Mouse (Mus musculus) frontal cortex, postnatal 25 days (tissue): ENCODE results near the gene Dclk3.
A peak's percentile ranks its signal among the peaks of the same experiment; 100 is the strongest.

Experiments used
- DNase-seq, 2 experiments: peaks; one replicate each; pipeline ENCODE4 v3.0.0; 2022; ENCODE audit warnings: low spot score in 2 of 2

The Dclk3 gene

GRCm38 (mm10) chr9:111439836-111440201 is 938 bp downstream of the Dclk3 start:
- peak in 1 of 2 experiments; percentile 41 for DNase-seq

GRCm38 (mm10) chr9:111440446-111440845 is 1.6 kb downstream of the Dclk3 start:
- DNase-seq, result no peak

GRCm38 (mm10) chr9:111441151-111441550 is 2.3 kb downstream of the Dclk3 start:
- DNase-seq, result no peak

DNA sequence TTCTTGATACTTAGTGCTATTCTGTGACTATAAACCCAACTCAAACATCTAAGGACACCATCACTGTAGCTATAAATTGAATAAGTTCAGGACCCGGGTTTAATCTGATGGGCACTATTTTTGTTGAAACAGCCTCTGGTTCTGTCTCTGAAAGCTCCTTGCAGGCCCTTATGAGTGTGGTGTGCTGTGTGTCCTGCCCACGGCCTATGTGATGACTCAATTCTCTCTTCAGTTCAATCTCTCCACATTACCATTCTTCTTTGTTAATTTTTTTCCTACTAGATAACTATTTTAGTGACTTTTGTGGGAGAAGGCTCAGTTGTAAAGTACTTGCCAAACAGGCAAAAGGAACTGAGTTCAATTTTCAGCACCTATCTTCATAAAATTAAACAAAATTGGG is 7.3 kb downstream of the Dclk3 start:
- no peak for DNase-seq

DNA sequence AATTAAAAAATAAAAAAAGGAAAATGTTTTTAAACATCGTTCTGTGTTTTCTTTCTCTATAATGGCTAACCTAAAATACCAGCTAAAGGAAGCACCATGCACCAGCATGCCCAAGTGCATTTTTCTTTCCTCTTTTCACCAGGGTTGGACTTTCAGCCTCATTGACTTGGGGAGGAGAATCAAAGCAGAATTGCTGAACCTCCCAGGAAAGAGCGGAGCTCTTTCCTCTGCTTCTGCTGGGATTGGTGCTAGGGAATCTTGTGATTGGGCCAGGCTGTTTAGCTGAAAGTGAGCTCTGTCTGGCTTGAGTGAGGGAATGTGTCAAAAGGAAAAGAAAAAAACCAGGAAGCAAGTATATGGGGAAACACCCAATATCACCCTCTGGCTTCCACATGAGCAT is 10.1 kb downstream of the Dclk3 start:
- no peak for DNase-seq

GRCm38 (mm10) chr9:111449880-111450279 is 11.0 kb downstream of the Dclk3 start:
- no peak for DNase-seq

- DNase-seq, result no peak
Measured at GRCm38 (mm10) chr9:111450853-111451404, 12.0 kb downstream of the Dclk3 start.

DNA sequence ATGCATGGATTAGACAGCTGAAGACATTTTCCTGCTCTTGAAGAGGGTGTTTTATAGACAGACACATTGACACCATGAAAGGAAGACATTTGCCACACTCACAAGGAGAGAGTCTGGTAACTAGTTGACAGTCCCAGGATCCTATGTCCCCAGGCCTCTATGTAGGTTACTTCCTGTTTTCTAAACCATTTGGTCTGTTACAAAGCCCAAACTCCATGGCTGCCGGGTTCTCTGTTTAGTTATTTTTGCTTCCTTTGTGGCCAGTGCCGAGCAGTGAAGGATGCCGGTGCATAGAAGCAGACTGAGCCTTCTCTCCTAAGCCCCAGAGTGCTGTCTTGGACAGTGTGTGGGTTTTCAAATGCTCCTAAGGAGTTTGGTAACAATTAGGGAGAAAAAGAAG is 15.0 kb downstream of the Dclk3 start:
- DNase-seq, result no peak

DNA sequence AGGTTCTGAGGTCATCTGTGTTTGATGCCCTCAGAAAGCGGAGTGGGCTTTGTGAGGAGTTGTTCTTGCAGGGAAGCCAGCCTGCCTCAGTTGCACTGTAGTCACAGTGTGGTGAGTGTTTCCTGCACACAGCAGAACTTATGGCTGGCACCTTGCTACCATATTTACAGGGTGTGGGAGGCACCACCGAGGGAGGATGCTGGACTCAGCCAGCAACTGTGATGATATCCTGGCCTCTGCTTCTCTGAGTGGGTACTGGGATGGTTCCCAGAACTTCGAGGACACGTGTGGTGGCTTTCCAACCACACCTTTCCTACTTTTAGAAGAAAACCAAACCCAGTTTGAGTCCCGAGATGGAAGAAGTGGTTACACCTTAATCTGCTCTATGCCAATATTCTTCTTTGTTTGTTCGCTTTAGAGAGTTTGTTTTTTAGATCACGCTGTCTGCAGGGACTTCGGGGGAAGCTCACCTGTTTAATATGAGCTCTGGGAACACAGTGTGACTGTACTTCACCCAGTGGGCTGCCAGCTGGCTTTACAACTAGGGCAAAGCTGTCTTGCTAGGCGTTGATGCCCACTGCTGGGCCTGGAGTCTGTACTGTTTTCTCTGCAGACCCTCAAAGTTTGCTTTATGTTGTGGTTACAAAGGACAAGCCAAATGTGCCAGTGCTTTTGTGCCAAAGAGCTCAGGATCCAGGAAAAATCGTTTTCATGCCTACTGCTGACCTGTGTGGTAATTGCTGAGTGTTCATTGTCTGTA is 18.5 kb downstream of the Dclk3 start:
- DNase-seq, result no peak

DNA sequence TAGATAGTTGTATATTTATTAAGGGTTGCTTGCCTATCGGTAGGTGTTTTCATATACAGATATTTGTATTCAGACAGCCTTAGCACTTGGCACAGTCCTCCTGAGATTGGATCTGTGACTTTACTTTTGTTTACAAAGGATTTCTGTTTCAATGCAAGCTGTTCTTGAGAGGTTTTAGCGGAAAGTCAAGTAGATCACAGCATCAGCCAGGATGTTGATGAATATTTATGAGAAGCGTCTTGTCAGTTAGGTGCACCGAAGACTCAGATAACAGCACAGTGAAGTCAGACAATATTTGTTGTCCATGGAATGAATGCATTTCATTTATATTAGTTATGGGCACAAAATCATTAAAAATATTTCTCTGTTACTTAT is 19.0 kb downstream of the Dclk3 start:
- no peak for DNase-seq

GRCm38 (mm10) chr9:111459466-111459865 is 20.6 kb downstream of the Dclk3 start:
- no peak for DNase-seq

- DNase-seq, result no peak
Measured at GRCm38 (mm10) chr9:111460201-111460814, 21.4 kb downstream of the Dclk3 start.

DNA sequence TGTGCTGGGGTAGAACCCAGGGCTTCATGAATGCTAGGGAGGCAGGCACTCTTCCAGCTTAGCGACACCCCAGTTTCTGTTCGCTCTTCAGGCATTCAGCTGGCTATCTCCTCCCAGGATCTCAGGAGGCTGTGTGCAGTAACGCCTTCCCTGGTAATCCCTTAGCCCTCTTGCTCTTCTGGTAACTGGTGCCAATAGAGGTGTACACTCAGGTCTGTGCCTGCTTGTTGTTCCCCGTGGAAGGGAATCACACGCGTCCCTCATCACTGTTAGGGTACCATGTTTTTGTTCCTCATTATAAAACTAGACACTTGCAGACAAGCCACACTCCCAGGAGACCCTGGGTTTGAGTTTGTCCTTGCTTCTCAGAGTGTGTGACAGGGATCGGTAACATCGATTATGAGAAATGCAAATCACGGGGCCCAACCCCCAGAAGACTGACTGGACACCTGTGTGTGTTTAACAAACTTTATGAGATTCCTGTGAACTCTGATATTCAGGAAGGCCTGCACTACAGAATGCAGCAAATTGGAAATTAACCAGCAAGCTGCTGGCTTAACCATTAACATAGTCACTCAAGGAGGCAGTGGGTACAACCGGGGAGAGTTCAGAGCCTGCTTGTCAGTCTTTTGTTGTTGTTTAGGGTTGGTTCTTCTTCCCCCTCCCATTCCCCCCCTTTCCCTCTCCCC is 22.7 kb downstream of the Dclk3 start:
- DNase-seq, result no peak

DNA sequence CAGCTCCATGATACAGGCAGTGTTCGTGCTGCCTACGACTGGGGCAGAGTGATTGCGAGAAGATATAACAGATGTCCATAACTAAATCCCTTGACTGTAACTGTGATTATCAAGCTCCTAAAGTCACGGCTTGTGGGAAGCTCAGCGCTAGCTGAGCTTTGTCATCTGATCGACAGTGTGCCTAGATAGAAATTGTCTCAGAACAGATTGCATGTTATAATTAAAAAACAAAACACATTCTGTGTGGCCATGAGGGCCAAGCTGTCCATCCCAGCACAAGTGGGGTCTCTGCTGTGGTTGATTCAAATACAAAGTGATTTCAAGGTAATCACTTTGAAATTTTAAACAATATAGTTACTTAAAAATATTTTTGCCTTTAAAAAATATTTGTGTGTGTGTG is 26.8 kb downstream of the Dclk3 start:
- no peak for DNase-seq

- DNase-seq, result no peak
Measured at GRCm38 (mm10) chr9:111473686-111474457, 35.0 kb downstream of the Dclk3 start.

- no peak for DNase-seq
Measured at GRCm38 (mm10) chr9:111474458-111474745, 35.5 kb downstream of the Dclk3 start.

GRCm38 (mm10) chr9:111475281-111475680 is 36.4 kb downstream of the Dclk3 start:
- no peak for DNase-seq

DNA sequence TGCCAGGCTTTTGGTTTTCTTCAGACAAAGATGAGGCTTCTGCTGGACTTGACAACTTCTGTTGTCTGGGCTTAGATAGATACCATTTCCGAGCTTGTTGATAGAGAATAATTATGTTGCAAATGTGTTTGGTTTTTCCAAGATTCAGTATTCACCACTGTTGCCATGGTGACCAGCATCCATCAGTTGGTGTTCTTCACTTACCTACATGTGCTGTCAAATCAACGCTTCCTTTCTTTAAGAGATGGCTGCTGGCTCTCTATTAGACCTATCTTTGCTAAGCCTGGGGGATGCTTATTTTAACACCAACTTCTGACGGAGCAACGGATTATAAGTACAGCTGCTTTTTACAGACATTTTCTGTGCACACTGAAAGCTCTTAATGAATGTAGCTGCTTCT is 37.1 kb downstream of the Dclk3 start:
- DNase-seq, result no peak

DNA sequence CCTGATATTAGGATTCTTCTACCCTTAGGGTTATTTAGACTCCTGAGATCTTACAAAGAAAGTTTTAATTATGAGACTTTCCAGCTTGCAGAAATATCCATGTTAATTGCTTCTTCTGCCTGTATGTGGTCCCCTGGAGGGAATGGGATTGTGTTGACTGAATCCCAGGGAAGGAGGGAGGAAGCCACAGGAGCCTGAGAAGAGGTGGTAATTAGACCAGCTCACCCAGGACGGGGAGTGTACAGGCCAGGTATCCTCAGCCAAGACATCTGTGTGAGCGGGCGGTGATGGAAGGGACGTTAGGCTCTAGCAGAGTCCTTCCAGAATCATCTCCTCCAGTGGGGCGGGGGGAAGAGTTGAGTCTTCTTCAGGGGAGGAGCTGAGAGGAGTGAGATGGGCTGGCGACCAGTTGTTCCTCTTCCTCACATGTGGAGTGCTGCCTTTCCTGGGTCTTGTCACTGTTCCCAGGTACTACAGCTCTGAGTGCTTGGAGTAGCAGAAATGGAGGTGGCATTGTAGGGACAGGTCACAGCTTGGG is 37.7 kb downstream of the Dclk3 start:
- no peak for DNase-seq

DNA sequence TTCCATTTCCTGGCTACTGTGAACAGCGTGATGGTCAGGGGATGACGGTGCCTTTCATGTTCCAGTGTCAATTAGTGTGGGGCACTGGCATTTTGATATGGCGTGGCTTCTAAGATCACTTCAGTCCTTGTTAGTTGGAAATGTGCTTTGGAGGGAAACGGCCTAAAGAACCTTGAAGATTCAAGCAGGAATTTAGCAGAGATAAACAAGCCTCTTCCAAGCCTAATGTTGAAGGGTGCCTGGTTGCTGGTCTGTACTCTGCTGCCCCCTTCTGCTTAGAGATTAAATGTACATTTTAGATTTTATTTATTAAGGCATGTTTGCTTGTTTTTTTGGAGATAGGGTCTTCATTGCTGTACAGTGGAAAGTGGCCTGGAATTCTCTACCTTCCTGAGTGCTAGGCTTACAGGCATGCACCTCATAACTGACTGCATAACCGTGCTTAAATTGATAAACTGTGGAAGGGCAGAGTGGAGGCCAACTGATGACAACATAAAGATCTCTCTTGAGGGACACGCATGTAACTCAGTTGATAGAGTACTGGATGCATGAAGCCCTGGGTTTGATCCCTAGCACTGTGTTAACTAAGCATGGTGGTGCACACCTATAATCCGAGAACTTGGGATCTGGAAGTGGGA is 40.1 kb downstream of the Dclk3 start:
- no peak for DNase-seq

DNA sequence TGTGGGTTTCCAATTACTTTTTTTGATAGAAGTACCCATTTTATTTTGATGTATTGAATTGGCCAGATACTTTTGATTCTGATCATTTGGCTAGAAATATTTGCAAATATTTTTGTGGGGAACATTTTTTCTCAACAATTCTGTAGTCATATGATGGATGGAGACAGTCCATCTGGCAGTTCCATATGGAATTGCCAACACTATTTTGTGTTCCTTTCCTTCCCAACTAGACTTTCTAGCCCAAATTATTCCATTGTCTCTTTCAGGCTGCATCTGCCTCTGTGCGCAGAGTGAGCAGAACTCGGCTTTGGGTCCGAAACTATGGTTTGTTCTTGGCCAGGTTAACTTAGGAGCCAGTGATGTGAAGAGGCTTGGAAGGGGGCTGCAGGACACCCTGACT is 42.1 kb downstream of the Dclk3 start:
- DNase-seq, result no peak
